Mouse (Mus musculus) brown adipose tissue, adult 24 weeks (tissue): ENCODE results near the gene Sox12. TPM values are rescaled to one million over a fixed set of nuclear protein-coding genes. Genes with fewer than 3 reads are reported as not detected.

Experiments
- H3K27ac ChIP-seq: fragments of 200-500 bp; replicated peaks from 2 replicates; pipeline ENCODE4 v1.5.1; 2012; ENCODE audit warnings: low read depth, mild to moderate bottlenecking, low read length
- H3K4me1 ChIP-seq: fragments of 200-500 bp; 2 replicates; pipeline ENCODE4 v1.6.1; 2012; ENCODE audit warnings: low read length, mixed read lengths; ENCODE audit not compliant: control insufficient read depth, insufficient read depth, insufficient read length
- H3K4me3 ChIP-seq: fragments of 200-500 bp; 2 replicates; pipeline ENCODE4 v1.5.1; 2012; ENCODE audit warnings: low read depth, mild to moderate bottlenecking, low read length, moderate library complexity; ENCODE audit not compliant: insufficient read depth
- polyA plus RNA-seq: library from polyadenylated mRNA; stranded (reverse); fragments of >200 nt; gene quantifications from 2 replicates; pipeline ENCODE4 v1.2.4, GENCODE M21; 2012; ENCODE audit not compliant: missing spikeins, insufficient read depth, insufficient read length

The Sox12 gene
- polyA plus RNA-seq, 1 experiment, result 0.99 TPM

DNA sequence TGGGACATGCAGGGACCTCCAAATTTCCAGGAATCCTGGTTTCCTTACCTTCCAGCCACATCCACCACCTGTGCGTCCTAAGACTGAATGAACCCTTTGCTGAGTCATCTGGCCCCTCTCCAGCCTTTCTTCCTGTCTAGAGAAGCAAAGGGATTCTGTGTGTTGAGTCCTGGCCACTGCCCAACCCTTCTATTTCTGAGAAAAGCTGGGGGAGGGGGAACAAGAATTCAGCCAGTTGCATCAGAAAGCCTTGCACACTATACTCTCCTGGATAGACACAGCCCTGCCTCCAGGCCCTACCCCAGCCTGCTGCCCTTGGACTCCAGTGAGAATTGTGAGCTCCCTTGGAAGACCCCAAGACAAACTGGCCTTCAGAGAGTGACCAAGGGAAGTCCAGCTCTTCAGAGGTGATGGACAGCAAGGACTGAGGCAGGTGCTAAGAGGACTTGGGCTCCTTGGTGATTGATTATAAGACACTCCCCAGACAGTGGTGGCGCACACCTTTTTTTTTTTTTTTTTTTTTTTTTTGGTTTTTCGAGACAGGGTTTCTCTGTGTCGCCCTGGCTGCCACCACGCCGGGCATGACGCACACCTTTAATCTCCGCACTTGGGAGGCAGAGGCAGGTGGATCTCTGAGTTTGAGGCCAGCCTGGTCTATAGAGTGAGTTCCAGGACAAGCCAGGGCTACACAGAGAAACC is 47.9 kb downstream of the Sox12 start:
- Histone ChIP-seq H3K4me1 (peaks cover 7% of the 10 kb centered on the region), H3K4me3 (no peak overlapping the region), H3K27ac (no peak overlapping the region)

DNA sequence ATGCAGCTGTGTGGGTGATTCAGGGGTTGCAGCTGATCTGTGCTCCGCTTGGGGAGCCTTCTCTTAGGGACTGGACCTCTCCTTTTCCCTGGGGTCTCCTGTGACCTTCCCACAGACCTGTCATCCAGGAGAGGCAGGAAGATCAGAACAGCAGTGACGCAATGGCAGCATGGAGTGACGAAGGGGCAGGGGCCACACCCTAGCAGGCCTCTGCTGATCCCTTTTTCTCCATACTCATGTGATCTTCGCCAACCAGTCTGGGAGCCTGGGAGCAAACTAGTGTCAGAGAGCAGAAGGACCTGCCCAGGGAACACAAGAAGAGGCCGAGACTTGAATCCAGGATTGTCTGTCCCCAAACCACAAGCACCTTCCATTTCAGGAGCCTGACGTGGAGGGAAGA is 48.7 kb downstream of the Sox12 start:
- Histone ChIP-seq H3K27ac (no peak overlapping the region), H3K4me1 (peaks cover 9% of the 10 kb centered on the region), H3K4me3 (no peak overlapping the region)

DNA sequence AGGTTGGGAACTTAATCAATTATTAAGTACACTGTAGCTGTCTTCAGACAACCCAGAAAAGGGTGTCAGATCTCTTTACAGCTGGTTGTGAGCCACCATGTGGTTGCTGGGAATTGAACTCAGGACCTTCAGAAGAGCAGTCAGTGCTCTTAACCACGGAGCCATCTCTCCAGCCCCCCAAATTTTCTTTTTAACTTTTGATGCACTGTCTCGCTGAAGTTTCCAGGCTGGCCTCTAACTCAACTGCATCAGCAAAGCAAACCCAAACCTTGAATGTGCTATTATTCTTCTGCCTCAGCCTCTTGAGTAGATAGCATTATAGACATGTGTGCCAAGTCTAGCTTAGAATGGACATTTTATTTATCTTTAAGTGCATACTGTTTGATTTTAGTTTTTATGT is 50.1 kb downstream of the Sox12 start:
- Histone ChIP-seq H3K4me3 (no peak overlapping the region), H3K27ac (no peak overlapping the region), H3K4me1 (peaks cover 9% of the 10 kb centered on the region)

DNA sequence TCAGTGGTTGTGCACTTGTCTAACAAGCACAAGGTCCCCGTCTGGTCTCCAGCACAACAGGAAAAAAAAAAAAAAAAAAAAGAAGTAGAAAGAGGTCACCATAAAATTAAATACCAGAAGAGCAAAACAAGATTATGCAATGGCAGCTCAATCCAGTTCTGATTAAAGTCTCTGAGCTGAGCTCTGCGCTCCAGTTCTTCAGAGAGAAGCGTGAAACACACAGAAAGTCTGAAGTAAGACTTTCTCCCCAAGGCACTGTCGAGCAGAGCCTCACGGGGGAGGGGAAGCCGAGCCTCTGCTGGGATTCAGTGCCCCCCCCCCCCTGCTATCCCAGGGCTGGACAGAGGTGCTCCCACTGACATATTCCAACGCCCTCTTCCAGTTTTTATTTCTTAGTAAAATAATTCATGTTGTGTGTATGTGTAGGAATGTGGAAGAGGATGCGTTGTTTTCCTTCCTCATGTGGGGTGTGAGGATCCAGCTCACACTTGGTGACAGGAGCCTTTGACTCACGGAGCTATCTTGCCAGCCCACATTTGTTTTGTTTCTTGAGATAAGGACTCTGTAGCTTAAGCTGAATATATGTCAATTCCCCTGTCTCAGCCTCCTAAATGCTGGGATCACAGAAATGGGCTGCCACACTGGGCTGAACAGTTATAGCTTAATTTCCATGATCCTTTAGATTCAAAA is 50.9 kb downstream of the Sox12 start:
- no peak overlapping the region for H3K4me3 ChIP-seq
- H3K4me1 ChIP-seq, result peaks cover 9% of the 10 kb centered on the region
- peak overlapping the region; percentile 78 for H3K27ac ChIP-seq

DNA sequence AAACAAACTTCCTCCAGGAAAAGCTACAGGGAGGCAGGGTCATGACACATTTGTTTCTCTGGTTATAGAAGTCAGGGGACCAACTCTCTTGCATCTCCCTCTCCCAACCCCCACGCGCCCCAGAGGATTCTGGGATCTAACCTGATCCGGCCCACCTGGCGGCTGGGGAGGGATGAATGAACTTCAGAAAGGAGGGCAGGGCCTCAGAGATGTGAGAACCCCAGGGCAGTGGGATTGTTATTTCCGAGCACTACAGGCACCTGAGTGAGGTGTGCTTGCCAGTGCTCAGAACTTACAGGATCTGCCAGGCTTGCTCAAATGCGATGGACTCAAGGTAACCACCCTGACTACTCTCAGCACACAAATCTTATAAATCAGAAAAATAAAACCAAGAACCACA is 52.5 kb downstream of the Sox12 start:
- Histone ChIP-seq H3K27ac (no peak overlapping the region), H3K4me3 (no peak overlapping the region), H3K4me1 (peaks cover 9% of the 10 kb centered on the region)

DNA sequence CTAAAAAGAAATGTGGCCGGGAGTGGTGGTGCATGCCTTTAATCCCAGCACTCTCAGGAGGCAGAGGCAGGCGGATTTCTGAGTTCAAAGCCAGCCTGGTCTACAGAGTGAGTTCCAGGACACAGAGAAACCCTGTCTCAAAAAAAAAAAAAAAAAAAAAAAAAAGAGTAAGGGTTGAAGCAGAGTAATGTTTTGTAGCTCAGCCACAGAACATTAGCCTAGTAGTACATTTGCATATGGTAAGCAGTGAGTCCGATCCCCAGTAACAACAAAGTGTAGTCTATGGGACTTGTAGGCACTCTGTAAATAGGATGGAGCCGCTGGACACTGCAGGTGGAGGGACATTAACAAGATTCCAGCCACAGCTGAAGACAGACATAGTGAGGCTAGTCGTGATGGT is 53.0 kb downstream of the Sox12 start:
- Histone ChIP-seq H3K4me3 (no peak overlapping the region), H3K4me1 (peaks cover 7% of the 10 kb centered on the region), H3K27ac (peak overlapping the region; percentile 63; the same call in 1 of the 2 replicates)

DNA sequence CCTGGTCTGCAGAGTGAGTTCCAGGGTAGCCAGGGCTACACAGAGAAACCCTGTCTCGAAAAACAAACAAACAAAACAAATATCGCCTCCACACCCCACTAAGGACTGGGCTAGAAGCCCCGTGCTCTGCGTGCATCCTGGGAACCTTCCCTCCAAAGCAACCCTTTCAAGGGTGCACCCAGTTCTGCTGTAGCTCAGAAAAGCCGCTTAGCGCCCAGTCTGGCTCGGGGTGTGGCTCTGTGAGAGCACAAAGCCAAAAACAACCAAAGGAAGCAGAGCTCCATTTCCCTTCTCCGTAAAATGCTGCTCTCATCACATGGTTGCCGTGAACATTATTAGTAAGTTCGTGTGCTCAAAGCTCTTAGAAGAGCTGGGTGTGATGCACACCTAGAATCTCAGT is 53.5 kb downstream of the Sox12 start:
- H3K27ac ChIP-seq, result peak overlapping the region; percentile 63
- H3K4me3 ChIP-seq, result peak overlapping the region; percentile 72
- peaks cover 4% of the 10 kb centered on the region; the same call in 1 of the 2 replicates for H3K4me1 ChIP-seq

Other genes with a start within 250 kb of the Sox12 start
- gene Csnk2a1, start 171.2 kb downstream of the Sox12 start, polyA plus RNA-seq, result 90.2 and 95.3 TPM in 2 replicates
- 68.9 and 101 TPM in 2 replicates for gene Tbc1d20, start 104.2 kb downstream of the Sox12 start, polyA plus RNA-seq
- 38.1 and 47.7 TPM in 2 replicates for gene Rbck1, start 65.4 kb downstream of the Sox12 start, polyA plus RNA-seq
- 4.8 and 5.2 TPM in 2 replicates for gene Trib3, start 54.0 kb downstream of the Sox12 start, polyA plus RNA-seq
- gene Nrsn2, start 21.4 kb downstream of the Sox12 start, polyA plus RNA-seq, result not detected in 2 replicates
- 1.2 and 1.4 TPM in 2 replicates for gene Zcchc3, start 17.0 kb upstream of the Sox12 start, polyA plus RNA-seq
- gene 6820408C15Rik, start 17.5 kb upstream of the Sox12 start, polyA plus RNA-seq, result 0.71 and 0.79 TPM in 2 replicates
- gene Defb23, start 66.6 kb upstream of the Sox12 start, polyA plus RNA-seq, result not detected in 2 replicates
- gene Defb20, start 79.0 kb upstream of the Sox12 start, polyA plus RNA-seq, result not detected in 2 replicates
- not detected in 2 replicates for gene Defb22, start 92.1 kb upstream of the Sox12 start, polyA plus RNA-seq
- gene Defb26, start 113.6 kb upstream of the Sox12 start, polyA plus RNA-seq, result not detected in 2 replicates
- not detected in 2 replicates for gene Defb28, start 120.2 kb upstream of the Sox12 start, polyA plus RNA-seq
- gene Defb29, start 142.0 kb upstream of the Sox12 start, polyA plus RNA-seq, result not detected in 2 replicates
- not detected in 2 replicates for gene Gm17416, start 171.3 kb upstream of the Sox12 start, polyA plus RNA-seq
- gene Defb21, start 174.7 kb upstream of the Sox12 start, polyA plus RNA-seq, result not detected in 2 replicates
- not detected in 2 replicates for gene Defb19, start 182.2 kb upstream of the Sox12 start, polyA plus RNA-seq
- not detected in 2 replicates for gene Defb45, start 201.3 kb upstream of the Sox12 start, polyA plus RNA-seq
- not detected in 2 replicates for gene Defb36, start 206.3 kb upstream of the Sox12 start, polyA plus RNA-seq
- not detected in 2 replicates for gene Defb25, start 225.0 kb upstream of the Sox12 start, polyA plus RNA-seq
- 1.2 and 1.6 TPM in 2 replicates for gene Rem1, start 228.9 kb upstream of the Sox12 start, polyA plus RNA-seq